Mouse (Mus musculus) CH12.LX (cell line): ENCODE data around the gene Muc20. TPM values are rescaled to one million over a fixed set of nuclear protein-coding genes. Genes with fewer than 3 reads are reported as not detected.

Source experiments
- DNase-seq: peaks from one replicate; pipeline ENCODE4 v3.0.0-alpha.2; 2013; ENCODE audit errors: extremely low read depth
- H3K27ac ChIP-seq: 2 replicates; pipeline ENCODE4 v1.5.1; 2012; ENCODE audit warnings: low read depth, mild to moderate bottlenecking, control low read depth, moderate library complexity; ENCODE audit not compliant: insufficient read depth
- H3K27me3 ChIP-seq: replicated peaks from 2 replicates; pipeline ENCODE3; 2012; ENCODE audit warnings: inconsistent platforms
- H3K36me3 ChIP-seq, 2 experiments: replicated peaks in 1 of 2; 2 replicates each; pipeline versions ENCODE3 to v1.6.1; 2012; ENCODE audit warnings: inconsistent platforms in 1 of 2, low read length in 1 of 2, mild to moderate bottlenecking in 1 of 2, mixed read lengths in 1 of 2, moderate library complexity in 1 of 2; ENCODE audit not compliant: control insufficient read depth in 1 of 2, insufficient read depth in 1 of 2
- H3K4me1 ChIP-seq, 2 experiments: 2 replicates each; pipeline ENCODE4 v1.6.1; 2012; ENCODE audit warnings: inconsistent platforms in 1 of 2, moderate library complexity in 1 of 2; ENCODE audit not compliant: insufficient read depth in 2 of 2, control insufficient read depth in 1 of 2
- H3K4me2 ChIP-seq: 2 replicates; pipeline ENCODE4 v1.6.1; 2012; ENCODE audit warnings: low read depth, mild to moderate bottlenecking, control low read depth; ENCODE audit not compliant: poor library complexity, insufficient read depth, severe bottlenecking
- H3K4me3 ChIP-seq, 3 experiments: fragments of 150-350 bp in 1 of 3; sonication (generic) in 1 of 3; replicated peaks in 1 of 3; 2 replicates each; pipeline versions ENCODE3 to v1.5.1; 2011 to 2012; ENCODE audit warnings: low read depth in 2 of 3, low read length in 2 of 3, mild to moderate bottlenecking in 2 of 3, moderate library complexity in 2 of 3, control low read depth in 1 of 3, improper control_type of control experiment in 1 of 3, inconsistent platforms in 1 of 3, mixed read lengths in 1 of 3; ENCODE audit not compliant: poor library complexity in 1 of 3
- H3K79me2 ChIP-seq: replicated peaks from 2 replicates; pipeline ENCODE4 v1.6.1; 2012; ENCODE audit warnings: mild to moderate bottlenecking, moderate library complexity; ENCODE audit not compliant: control insufficient read depth, poor library complexity, insufficient read depth, severe bottlenecking; ENCODE audit errors: extremely low read depth
- H3K9ac ChIP-seq: 2 replicates; pipeline ENCODE4 v1.6.1; 2012; ENCODE audit warnings: low read depth, mild to moderate bottlenecking, control low read depth, moderate library complexity; ENCODE audit not compliant: insufficient read depth
- H3K9me3 ChIP-seq: replicated peaks from 2 replicates; pipeline ENCODE3; 2012; ENCODE audit warnings: low read length, inconsistent platforms, mixed read lengths
- BHLHE40 ChIP-seq: IDR thresholded peaks from 2 replicates; pipeline ENCODE4 v1.6.1; 2011; ENCODE audit warnings: mild to moderate bottlenecking, low read depth, low read length, improper control_type of control experiment
- CHD1 ChIP-seq: IDR thresholded peaks from 2 replicates; pipeline ENCODE4 v1.6.1; 2012; ENCODE audit warnings: low read depth, low read length, improper control_type of control experiment, inconsistent platforms
- CHD2 ChIP-seq: IDR thresholded peaks from 2 replicates; pipeline ENCODE4 v1.6.1; 2011; ENCODE audit warnings: low read length, improper control_type of control experiment
- CTCF ChIP-seq, 2 experiments: IDR thresholded peaks in 1 of 2; conservative IDR thresholded peaks in 1 of 2; 2 replicates each; pipeline ENCODE4 v1.5.1; 2011 to 2012; ENCODE audit warnings: low read depth in 2 of 2, low read length in 2 of 2, improper control_type of control experiment in 1 of 2, inconsistent platforms in 1 of 2, mild to moderate bottlenecking in 1 of 2, moderate library complexity in 1 of 2
- E2F4 ChIP-seq: IDR thresholded peaks from 2 replicates; pipeline ENCODE4 v1.6.1; 2011; ENCODE audit warnings: low read depth, low read length, improper control_type of control experiment; ENCODE audit not compliant: insufficient replicate concordance
- ELF1 ChIP-seq: IDR thresholded peaks from 2 replicates; pipeline ENCODE4 v1.6.1; 2014; ENCODE audit warnings: low read depth, mild to moderate bottlenecking, inconsistent platforms, low read length, improper control_type of control experiment
- EP300 ChIP-seq: IDR thresholded peaks from 2 replicates; pipeline ENCODE4 v1.6.1; 2011; ENCODE audit warnings: low read length, improper control_type of control experiment
- ETS1 ChIP-seq: conservative IDR thresholded peaks from 2 replicates; pipeline ENCODE4 v1.6.1; 2012; ENCODE audit warnings: low read depth, mild to moderate bottlenecking, inconsistent platforms, low read length, improper control_type of control experiment, moderate library complexity
- GABPA ChIP-seq: IDR thresholded peaks from 2 replicates; pipeline ENCODE4 v1.6.1; 2012; ENCODE audit warnings: low read depth, low read length, improper control_type of control experiment, inconsistent platforms; ENCODE audit not compliant: insufficient replicate concordance
- HCFC1 ChIP-seq: IDR thresholded peaks from 2 replicates; pipeline ENCODE4 v1.6.1; 2012; ENCODE audit warnings: low read depth, mild to moderate bottlenecking, inconsistent platforms, low read length, improper control_type of control experiment
- IRF4 ChIP-seq: IDR thresholded peaks from 2 replicates; pipeline ENCODE4 v1.6.1; 2014; ENCODE audit warnings: low read depth, mild to moderate bottlenecking, inconsistent platforms, low read length, improper control_type of control experiment
- JUN ChIP-seq: IDR thresholded peaks from 2 replicates; pipeline ENCODE4 v1.6.1; 2011; ENCODE audit warnings: low read depth, mild to moderate bottlenecking, low read length, improper control_type of control experiment, moderate library complexity; ENCODE audit not compliant: insufficient read depth
- JUND ChIP-seq: conservative IDR thresholded peaks from 2 replicates; pipeline ENCODE4 v1.6.1; 2011; ENCODE audit warnings: low read depth, low read length, improper control_type of control experiment
- KAT2A ChIP-seq: IDR thresholded peaks from 2 replicates; pipeline ENCODE4 v1.6.1; 2012; ENCODE audit warnings: low read length, improper control_type of control experiment, inconsistent platforms; ENCODE audit not compliant: insufficient replicate concordance
- MAFK ChIP-seq: IDR thresholded peaks from 2 replicates; pipeline ENCODE4 v1.6.1; 2011; ENCODE audit warnings: low read length, improper control_type of control experiment; ENCODE audit not compliant: insufficient replicate concordance
- MAX ChIP-seq: IDR thresholded peaks from 2 replicates; pipeline ENCODE4 v1.6.1; 2011; ENCODE audit warnings: low read length, improper control_type of control experiment
- MAZ ChIP-seq: IDR thresholded peaks from 2 replicates; pipeline ENCODE4 v1.6.1; 2012; ENCODE audit warnings: low read depth, mild to moderate bottlenecking, inconsistent platforms, low read length, improper control_type of control experiment, moderate library complexity
- MEF2A ChIP-seq: IDR thresholded peaks from 2 replicates; pipeline ENCODE4 v1.6.1; 2014; ENCODE audit warnings: low read depth, mild to moderate bottlenecking, inconsistent platforms, low read length, improper control_type of control experiment, borderline replicate concordance
- MXI1 ChIP-seq: IDR thresholded peaks from 2 replicates; pipeline ENCODE4 v1.6.1; 2011; ENCODE audit warnings: mild to moderate bottlenecking, low read depth, low read length, improper control_type of control experiment
- MYC ChIP-seq: IDR thresholded peaks from 2 replicates; pipeline ENCODE4 v1.6.1; 2011; ENCODE audit warnings: low read depth, mild to moderate bottlenecking, improper control_type of control experiment, low read length
- NELFE ChIP-seq: IDR thresholded peaks from 2 replicates; pipeline ENCODE4 v1.6.1; 2011; ENCODE audit warnings: low read depth, low read length, improper control_type of control experiment
- NRF1 ChIP-seq: IDR thresholded peaks from 2 replicates; pipeline ENCODE4 v1.6.1; 2014; ENCODE audit warnings: low read depth, mild to moderate bottlenecking, inconsistent platforms, low read length, improper control_type of control experiment, moderate library complexity
- PAX5 ChIP-seq: IDR thresholded peaks from 2 replicates; pipeline ENCODE4 v1.6.1; 2012; ENCODE audit warnings: low read length, inconsistent platforms, mixed read lengths
- POLR2A ChIP-seq: IDR thresholded peaks from 2 replicates; pipeline ENCODE4 v1.6.1; 2011; ENCODE audit warnings: low read depth, mild to moderate bottlenecking, improper control_type of control experiment, low read length
- POLR2AphosphoS2 ChIP-seq: IDR thresholded peaks from 2 replicates; pipeline ENCODE4 v1.6.1; 2011; ENCODE audit warnings: low read depth, low read length, improper control_type of control experiment
- RAD21 ChIP-seq: IDR thresholded peaks from 2 replicates; pipeline ENCODE4 v1.6.1; 2011; ENCODE audit warnings: low read depth, mild to moderate bottlenecking, low read length, improper control_type of control experiment, moderate library complexity
- RCOR1 ChIP-seq: conservative IDR thresholded peaks from 2 replicates; pipeline ENCODE4 v1.6.1; 2012; ENCODE audit warnings: low read depth, mild to moderate bottlenecking, inconsistent platforms, low read length, improper control_type of control experiment
- SIN3A ChIP-seq: IDR thresholded peaks from 2 replicates; pipeline ENCODE4 v1.6.1; 2012; ENCODE audit warnings: low read length, improper control_type of control experiment, inconsistent platforms
- SMC3 ChIP-seq: IDR thresholded peaks from 2 replicates; pipeline ENCODE4 v1.6.1; 2011; ENCODE audit warnings: low read depth, low read length, improper control_type of control experiment
- TBP ChIP-seq: conservative IDR thresholded peaks from 2 replicates; pipeline ENCODE4 v1.6.1; 2011; ENCODE audit warnings: low read depth, low read length, improper control_type of control experiment
- TCF12 ChIP-seq: IDR thresholded peaks from 2 replicates; pipeline ENCODE4 v1.6.1; 2014; ENCODE audit warnings: low read depth, mild to moderate bottlenecking, inconsistent platforms, low read length, improper control_type of control experiment
- UBTF ChIP-seq: IDR thresholded peaks from 2 replicates; pipeline ENCODE4 v1.6.1; 2012; ENCODE audit warnings: low read depth, mild to moderate bottlenecking, inconsistent platforms, low read length, improper control_type of control experiment, moderate library complexity
- USF1 ChIP-seq: IDR thresholded peaks from 2 replicates; pipeline ENCODE4 v1.6.1; 2014; ENCODE audit warnings: low read depth, mild to moderate bottlenecking, inconsistent platforms, low read length, improper control_type of control experiment
- USF2 ChIP-seq: conservative IDR thresholded peaks from 2 replicates; pipeline ENCODE4 v1.6.1; 2011; ENCODE audit warnings: low read depth, low read length, improper control_type of control experiment
- ZC3H11A ChIP-seq: IDR thresholded peaks from 2 replicates; pipeline ENCODE4 v1.6.1; 2012; ENCODE audit warnings: low read depth, mild to moderate bottlenecking, inconsistent platforms, low read length, improper control_type of control experiment
- ZKSCAN1 ChIP-seq: IDR thresholded peaks from 2 replicates; pipeline ENCODE4 v1.6.1; 2012; ENCODE audit warnings: low read depth, inconsistent platforms, low read length, improper control_type of control experiment, borderline replicate concordance
- ZMIZ1 ChIP-seq: IDR thresholded peaks from 2 replicates; pipeline ENCODE4 v1.6.1; 2012; ENCODE audit warnings: low read depth, mild to moderate bottlenecking, inconsistent platforms, low read length, improper control_type of control experiment
- ZNF384 ChIP-seq: IDR thresholded peaks from 2 replicates; pipeline ENCODE4 v1.6.1; 2012; ENCODE audit warnings: low read depth, low read length, improper control_type of control experiment, inconsistent platforms
- dilution Hi-C: fragments of 300-500 bp; cut with MboI; formaldehyde crosslinking; loops from 2 replicates; pipeline ENCODE4 v1.14.3; 2020; ENCODE audit warnings: low sequenced_read_pairs; ENCODE audit not compliant: extremely low pct_unique_long_range_greater_than_20kb, extremely low pct_ligation_motif_present
- in situ Hi-C: fragments of 300-500 bp; cut with MboI; formaldehyde crosslinking; loops from 3 replicates; pipeline ENCODE4 v1.14.3; 2019; ENCODE audit warnings: low sequenced_read_pairs, low pct_ligation_motif_present, low pct_unique_long_range_greater_than_20kb, mixed read lengths
- polyA plus RNA-seq: library from polyadenylated mRNA; unstranded; fragments of >175 nt; gene quantifications from 2 replicates; pipeline ENCODE4 v1.2.1, GENCODE M21; 2012; ENCODE audit warnings: low read depth; ENCODE audit not compliant: insufficient read length
- total RNA-seq, 2 experiments: library from RNA; depleted of rRNA; stranded (reverse); fragments of 300-350 nt in 1 of 2; fragments of >200 nt in 1 of 2; gene quantifications; 2 replicates each; pipeline ENCODE4 v1.2.3; 2012 to 2014

The Muc20 gene
- total and polyA plus RNA-seq, 3 experiments: 0.36 to 1.4 (median 0.42) TPM

DNA sequence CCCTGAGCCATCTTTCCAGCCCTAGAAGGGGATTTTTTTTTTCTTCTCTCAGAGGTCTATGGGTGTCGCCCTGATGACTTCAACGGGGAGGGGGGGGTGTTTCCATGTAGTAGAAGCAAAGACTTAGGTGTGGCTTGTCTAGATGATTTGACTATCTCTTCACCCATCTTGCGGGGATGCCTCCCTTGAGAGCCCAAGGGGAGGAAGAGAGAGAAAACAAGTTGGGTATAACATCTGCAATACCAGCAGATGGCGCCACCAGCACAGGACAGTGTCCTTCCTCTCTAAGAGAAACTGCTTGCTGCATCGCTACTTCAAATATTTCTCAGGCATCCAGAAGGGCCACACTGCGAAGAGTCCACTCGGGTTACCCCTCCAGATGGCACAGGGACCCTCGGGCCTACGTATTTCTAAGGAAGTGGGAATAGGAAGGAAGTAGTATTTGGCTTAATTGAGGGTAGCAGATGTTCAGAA is 15.7 kb upstream of the Muc20 start:
- H3K4me2 ChIP-seq: peak overlapping the region; percentile 92
- H3K9me3 ChIP-seq: no peaks in the 10 kb centered on the region
- H3K79me2 ChIP-seq: no peaks in the 10 kb centered on the region
- H3K36me3 ChIP-seq: no peaks in the 10 kb centered on the region
- H3K27ac ChIP-seq: no peak overlapping the region
- TF ChIP-seq CHD1: no peak
- no peak for TF ChIP-seq ZKSCAN1
- no peak for TF ChIP-seq USF2
- TF ChIP-seq MAX: no peak
- peak; percentile 59; the same call in 1 of the 2 replicates for TF ChIP-seq MEF2A
- peak; percentile 92 to 99 for TF ChIP-seq CTCF (conservative IDR thresholded peaks at IDR 0.05 in 1 of 2, IDR thresholded peaks at IDR 0.05 in 1 of 2; ENCODE audit: low read depth in 2 of 2, low read length in 2 of 2)
- no peak; the same call in 1 of the 2 replicates for TF ChIP-seq CHD2
- 0 out of 2 replicates have a peak, but pooled peaks have one; percentile 32 for TF ChIP-seq ELF1
- no peak for TF ChIP-seq POLR2AphosphoS2
- peak; percentile 99 for TF ChIP-seq SMC3
- TF ChIP-seq ZNF384: peak; percentile 88
- no peak; the same call in 1 of the 2 replicates for TF ChIP-seq ETS1
- TF ChIP-seq MAZ: peak; percentile 92
- no peak for TF ChIP-seq GABPA
- no peak for TF ChIP-seq ZMIZ1
- peak; percentile 43 for TF ChIP-seq HCFC1
- TF ChIP-seq POLR2A: peak; percentile 34; the same call in 1 of the 2 replicates
- TF ChIP-seq ZC3H11A: peak; percentile 93
- TF ChIP-seq MXI1: peak; percentile 52; the same call in 1 of the 2 replicates
- no peak for TF ChIP-seq UBTF
- TF ChIP-seq EP300: no peak; the same call in 1 of the 2 replicates
- TF ChIP-seq NRF1: 0 out of 2 replicates have a peak, but pooled peaks have one; percentile 38
- 0 out of 2 replicates have a peak, but pooled peaks have one; percentile 28 for TF ChIP-seq IRF4
- peak; percentile 49; the same call in 1 of the 2 replicates for TF ChIP-seq JUND
- peak; percentile 100 for TF ChIP-seq RAD21
- no peak for TF ChIP-seq MAFK
- TF ChIP-seq E2F4: no peak
- TF ChIP-seq SIN3A: peak; percentile 64
- TF ChIP-seq TCF12: no peak
- TF ChIP-seq USF1: no peak
- peak; percentile 80 for TF ChIP-seq TBP
- no peak for TF ChIP-seq PAX5
- no peak for TF ChIP-seq KAT2A
- TF ChIP-seq RCOR1: no peak
- peak; percentile 64; the same call in 1 of the 2 replicates for TF ChIP-seq NELFE
- peak; percentile 52; the same call in 1 of the 2 replicates for TF ChIP-seq BHLHE40
- no peak; the same call in 1 of the 2 replicates for TF ChIP-seq MYC
- peak; percentile 20; the same call in 1 of the 2 replicates for TF ChIP-seq JUN
- dilution Hi-C loops (no loop called here), in situ Hi-C loops (loop anchor here (5.0 to 10.0 kb wide), 3 partner anchors 118 to 342 kb away; no protein-coding TSS in a partner anchor)
- no peaks in the 10 kb centered on the region for H3K27me3 ChIP-seq
- peak overlapping the region in 1 of 3 experiments; percentile 25 for H3K4me3 ChIP-seq
- peaks cover 11 to 12% of the 10 kb centered on the region in 2 experiments for H3K4me1 ChIP-seq
- peak overlapping the region; percentile 59 for H3K9ac ChIP-seq
- DNase-seq: peak; percentile 100
